Mouse (Mus musculus): ENCODE data around the gene Tsc22d3.

DNA sequence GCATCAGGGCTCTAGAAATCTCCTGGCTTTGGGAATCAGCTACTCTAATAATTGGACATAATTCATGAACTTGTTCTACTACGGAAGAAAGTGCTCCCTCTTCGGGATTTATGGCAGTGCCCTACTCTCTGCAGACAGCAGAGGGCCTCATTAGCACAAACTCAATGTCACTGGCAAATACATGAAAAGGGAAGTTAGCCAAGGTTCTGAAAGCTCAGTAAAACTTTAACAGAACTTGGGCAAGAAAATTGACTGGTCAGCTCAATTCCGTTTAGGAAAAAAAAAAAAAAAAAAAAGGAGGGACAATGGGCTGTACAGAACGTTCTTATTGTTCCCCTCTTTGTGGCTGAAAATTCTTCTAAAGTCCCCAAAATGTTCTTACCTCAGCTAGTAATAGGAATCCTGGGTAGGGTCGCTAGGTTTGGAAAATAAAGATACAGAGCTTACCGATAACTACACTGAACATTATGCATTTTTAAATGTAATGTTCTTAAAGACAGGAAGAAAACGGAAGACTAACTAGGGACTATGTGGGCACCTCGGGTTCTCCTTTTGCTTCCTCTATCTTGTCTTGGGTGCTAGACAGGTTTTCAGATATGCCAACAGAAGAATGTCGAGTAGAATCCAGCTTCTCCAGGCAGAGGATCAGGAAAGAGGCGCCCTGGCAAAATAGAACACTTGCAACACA lies 108.4 kb downstream of the Tsc22d3 start:
- peak; percentile 21 to 91; a peak in 3 of 4 replicates for TF ChIP-seq CTCF (conservative IDR thresholded peaks at IDR 0.05 in 1 of 2, IDR thresholded peaks at IDR 0.05 in 1 of 2; ENCODE audit: low read depth in 2 of 2, low read length in 2 of 2)
- TF ChIP-seq USF2 (conservative IDR thresholded peaks at IDR 0.05; ENCODE audit: low read depth, low read length): no peak
- no peak for TF ChIP-seq POLR2A (IDR thresholded peaks at IDR 0.05; ENCODE audit: low read depth, low read length)
- no peak for TF ChIP-seq E2F4 (IDR thresholded peaks at IDR 0.05; ENCODE audit: insufficient replicate concordance, low read depth, low read length)
- peak; percentile 77 for TF ChIP-seq ZC3H11A (IDR thresholded peaks at IDR 0.05; ENCODE audit: low read depth, low read length)
- TF ChIP-seq MAFK (IDR thresholded peaks at IDR 0.05; ENCODE audit: insufficient replicate concordance, low read length): 0 out of 2 replicates have a peak, but pooled peaks have one; percentile 34
- TF ChIP-seq UBTF (IDR thresholded peaks at IDR 0.05; ENCODE audit: low read depth, low read length): no peak
- no peak for TF ChIP-seq MEF2A (IDR thresholded peaks at IDR 0.05; ENCODE audit: borderline replicate concordance, low read depth, low read length)
- no peak for TF ChIP-seq ELF1 (IDR thresholded peaks at IDR 0.05; ENCODE audit: low read depth, low read length)
- TF ChIP-seq NRF1 (IDR thresholded peaks at IDR 0.05; ENCODE audit: low read depth, low read length): no peak
- TF ChIP-seq TCF12 (IDR thresholded peaks at IDR 0.05; ENCODE audit: low read depth, low read length): no peak
- TF ChIP-seq JUN (IDR thresholded peaks at IDR 0.05; ENCODE audit: insufficient read depth, low read depth, low read length): no peak
- TF ChIP-seq EP300 (IDR thresholded peaks at IDR 0.05; ENCODE audit: low read length): no peak
- TF ChIP-seq PAX5 (IDR thresholded peaks at IDR 0.05; ENCODE audit: low read length): no peak

Data from CH12.LX (cell line).